24 mouse cellular contexts compared by ENCODE assay signal in the genomic region with DNA sequence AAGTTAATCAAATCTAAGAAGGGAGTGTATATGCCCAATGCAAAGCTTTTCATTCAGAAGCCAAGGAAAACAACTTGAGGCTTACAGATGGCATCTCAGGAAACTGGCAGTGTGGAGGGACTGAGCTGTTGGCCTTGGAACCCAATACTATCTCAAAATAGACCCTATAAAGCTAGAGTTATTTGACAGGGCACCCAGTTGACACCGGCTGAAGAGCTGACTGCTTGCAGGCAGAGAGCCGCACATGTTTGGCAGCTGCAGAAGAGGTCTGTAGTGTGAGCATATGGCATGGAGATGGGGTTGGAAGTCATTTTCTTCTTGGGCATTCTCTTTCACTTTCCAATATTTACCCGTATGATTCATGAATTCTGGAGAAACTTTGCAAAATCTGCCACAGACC.
A peak's percentile ranks its signal among the peaks of the same experiment; 100 is the strongest.
DNase-seq lines count a peak whose midpoint lies in the region; TF ChIP-seq lines count a peak whose summit lies in the region.
"Had no signal": no experiment of that assay in that cellular context is flagged by ENCODE, and none has a peak within 500 bp of the region (broad histone marks: within the 10 kb centered on the region; RNA-seq: fewer than 3 reads in every experiment).

No protein-coding gene starts in this region.

- intact Hi-C loops in gastrocnemius, adult 2 months (cut with DNase I), result no loop called here
- intact Hi-C loops in left cerebral cortex, postnatal 4 days (cut with DNase I), result no loop called here
- intact Hi-C loops in left cerebral cortex, postnatal 25 days (cut with DNase I), result no loop called here

- H3K27ac ChIP-seq in gastrocnemius, adult 2 months, result peak overlapping the region; percentile 62
- H3K27ac ChIP-seq: embryonic facial prominence, embryonic 15.5 days; heart, adult 2 months; hindbrain, embryonic 14.5 days; limb, embryonic 15.5 days; liver, embryonic 14.5 days; lung, embryonic 15.5 days; midbrain, embryonic 10.5 days; stomach, embryonic 15.5 days had no signal

- DNase-seq in gastrocnemius, adult 2 months, result peak; percentile 69
- no peak for DNase-seq in gastrocnemius, postnatal 4 days (ENCODE audit: low spot score in 2 of 2)
- DNase-seq in left cerebral cortex, postnatal 4 days, result peak; percentile 10
- DNase-seq in left cerebral cortex, postnatal 25 days (ENCODE audit: low spot score in 2 of 2), result no peak
- peak; percentile 45 for DNase-seq in adipocyte (ENCODE audit: low spot score)
- peak; percentile 52 for DNase-seq in skeletal muscle tissue, adult 2 months (ENCODE audit: low read depth, low spot score)
- DNase-seq in right cerebral cortex, postnatal 25 days, result no peak
- DNase-seq: adrenal gland, postnatal 36 days; cerebellum, adult 11-12 months; cerebellum, postnatal 36 days; embryo, embryonic 11 days; heart, adult 2 months; heart, postnatal 4 days; kidney, adult 9 months; layer of hippocampus, adult 9-11 months; right cerebral cortex, postnatal 4 days; thymus, postnatal 4 days had no signal

- no peak for TF ChIP-seq CTCF in gastrocnemius, adult 2 months (IDR thresholded peaks at IDR 0.05)

- H3K4me3 ChIP-seq in gastrocnemius, adult 2 months, result no peak overlapping the region
- H3K4me3 ChIP-seq: embryonic facial prominence, embryonic 15.5 days; heart, adult 2 months; limb, embryonic 15.5 days; lung, embryonic 15.5 days; midbrain, embryonic 10.5 days; stomach, embryonic 15.5 days had no signal

Comparison
In these comparisons a context has a peak if more than half of its experiments do, and no peak if none do; other contexts are left out.
1. DNase-seq: peak in gastrocnemius, adult 2 months (single experiment), left cerebral cortex, postnatal 4 days (single experiment), adipocyte (single experiment) and skeletal muscle tissue, adult 2 months (single experiment); none in gastrocnemius, postnatal 4 days (0 of 2), left cerebral cortex, postnatal 25 days (0 of 2) and right cerebral cortex, postnatal 25 days (single experiment).